Mouse (Mus musculus): ENCODE data around the gene Zc3h12c. TPM values are rescaled to one million over a fixed set of nuclear protein-coding genes. Genes with fewer than 3 reads are reported as not detected.
"Not testable (repeated sequence)": the region's sequence is repeated elsewhere in the genome, so short reads cannot be mapped to it uniquely, and the experiment has no call there.

Gene Zc3h12c
- polyA plus RNA-seq, 1 experiment = 44.8 TPM

DNA sequence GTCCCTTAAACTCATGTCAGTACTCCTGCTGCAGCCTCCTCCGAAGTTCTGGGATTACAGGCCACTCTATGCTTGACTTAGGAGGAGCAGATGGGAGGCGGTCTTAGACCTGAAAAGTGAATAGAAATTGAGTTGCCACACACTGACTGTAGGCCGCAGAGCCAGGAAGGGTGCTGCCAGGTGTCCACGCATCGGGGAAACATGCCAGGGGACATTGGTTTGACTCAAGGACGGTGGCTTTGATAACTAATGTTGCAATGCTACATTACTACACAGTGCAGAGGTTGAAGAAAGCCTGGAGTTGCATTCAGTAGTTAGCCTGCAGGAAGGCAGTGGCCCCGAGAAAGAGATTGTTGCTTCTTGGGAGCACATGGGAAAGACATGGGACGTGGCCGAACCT is 76.6 kb downstream of the Zc3h12c start:
- no peak for TF ChIP-seq CTCF (IDR thresholded peaks at IDR 0.05; ENCODE audit: insufficient read depth, low read depth, low read length)
- TF ChIP-seq POLR2A (IDR thresholded peaks at IDR 0.05; ENCODE audit: insufficient read depth, low read depth, low read length) = no peak
- WGBS = 93% methylated on average over 9 of the region's 9 CpGs
- no peak overlapping the region for H3K27ac ChIP-seq (ENCODE audit: insufficient read depth, low read depth, low read length)

DNA sequence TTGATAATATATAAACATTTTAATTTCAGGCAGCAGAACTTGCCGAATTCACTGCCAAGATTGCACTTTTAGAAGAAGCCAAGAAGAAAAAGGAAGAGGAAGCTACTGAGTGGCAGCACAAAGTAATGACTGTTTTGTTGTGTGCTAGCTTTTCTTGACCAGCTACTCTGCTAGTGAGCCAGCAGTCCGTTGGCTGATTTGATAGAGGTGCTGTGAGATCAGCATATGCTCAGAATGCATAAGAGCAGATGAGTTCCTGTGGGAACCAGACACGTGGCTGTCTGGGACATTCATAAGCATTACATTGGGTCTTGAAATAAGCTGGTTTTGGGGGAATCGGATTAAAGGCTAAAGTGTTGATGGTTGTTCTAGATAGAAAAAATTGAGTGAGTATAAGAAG is 86.0 kb downstream of the Zc3h12c start:
- 67% methylated on average over 4 of the region's 4 CpGs for WGBS
- Histone ChIP-seq H3K4me3 (ENCODE audit: insufficient read depth, low read depth, low read length) (no peak overlapping the region), H3K4me1 (ENCODE audit: control insufficient read depth, insufficient read depth, low read length) (no peaks in the 10 kb centered on the region), H3K27ac (ENCODE audit: insufficient read depth, low read depth, low read length) (no peak overlapping the region)
- TF ChIP-seq POLR2A (IDR thresholded peaks at IDR 0.05; ENCODE audit: insufficient read depth, low read depth, low read length) (no peak), CTCF (IDR thresholded peaks at IDR 0.05; ENCODE audit: insufficient read depth, low read depth, low read length) (no peak)

More for the DNA sequence above, 76.6 kb downstream of the Zc3h12c start:
- no peak overlapping the region for H3K4me3 ChIP-seq (ENCODE audit: insufficient read depth, low read depth, low read length)
- H3K4me1 ChIP-seq (ENCODE audit: control insufficient read depth, insufficient read depth, low read length) = no peaks in the 10 kb centered on the region

DNA sequence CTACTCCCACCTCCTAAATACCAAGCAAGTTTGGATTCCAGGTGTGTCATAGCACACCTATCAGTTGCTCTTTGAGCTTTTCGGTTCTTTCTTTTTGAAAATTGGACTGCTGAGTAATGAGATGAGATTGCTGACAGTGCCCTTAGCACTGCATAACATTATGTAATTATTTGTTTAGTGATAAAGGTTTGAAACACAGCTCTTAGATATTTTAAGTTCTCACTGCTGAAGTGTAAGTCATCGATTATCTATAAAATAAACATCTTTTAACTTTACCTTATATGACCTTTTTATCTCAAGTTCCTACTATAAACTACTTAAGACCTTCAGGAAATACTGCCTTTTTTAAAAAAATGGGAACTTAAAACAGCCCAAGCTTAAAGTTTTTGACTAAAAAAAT is 86.4 kb downstream of the Zc3h12c start:
- no peak overlapping the region for H3K4me3 ChIP-seq (ENCODE audit: insufficient read depth, low read depth, low read length)
- H3K4me1 ChIP-seq (ENCODE audit: control insufficient read depth, insufficient read depth, low read length) = no peaks in the 10 kb centered on the region
- TF ChIP-seq POLR2A (IDR thresholded peaks at IDR 0.05; ENCODE audit: insufficient read depth, low read depth, low read length) (no peak), CTCF (IDR thresholded peaks at IDR 0.05; ENCODE audit: insufficient read depth, low read depth, low read length) (no peak)
- 75% methylated on average over 2 of the region's 2 CpGs for WGBS
- no peak overlapping the region for H3K27ac ChIP-seq (ENCODE audit: insufficient read depth, low read depth, low read length)

DNA sequence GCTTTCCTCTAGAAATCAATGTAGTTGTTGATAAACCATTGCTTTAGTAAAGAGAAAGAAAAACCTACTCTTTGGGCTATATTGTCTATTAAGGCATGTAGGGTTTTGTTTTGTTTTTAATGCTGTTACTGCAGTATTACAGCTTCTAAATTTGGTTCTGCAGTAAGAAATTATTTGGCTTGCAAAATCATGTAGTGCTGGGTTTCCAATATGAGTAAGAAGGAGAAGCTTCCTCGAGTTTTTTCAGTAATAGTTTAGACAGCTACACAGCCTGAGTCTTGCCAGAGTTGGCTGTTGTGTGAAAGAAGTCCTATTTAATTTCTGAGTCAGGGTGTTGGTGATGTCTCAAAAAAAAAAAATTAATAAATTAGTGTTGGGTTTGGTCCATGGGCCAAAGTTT is 90.7 kb downstream of the Zc3h12c start:
- TF ChIP-seq CTCF (IDR thresholded peaks at IDR 0.05; ENCODE audit: insufficient read depth, low read depth, low read length) = no peak
- no peak for TF ChIP-seq POLR2A (IDR thresholded peaks at IDR 0.05; ENCODE audit: insufficient read depth, low read depth, low read length)
- Histone ChIP-seq H3K4me3 (ENCODE audit: insufficient read depth, low read depth, low read length) (no peak overlapping the region), H3K4me1 (ENCODE audit: control insufficient read depth, insufficient read depth, low read length) (no peaks in the 10 kb centered on the region), H3K27ac (ENCODE audit: insufficient read depth, low read depth, low read length) (no peak overlapping the region)
- 61% methylated on average over 1 of the region's 1 CpGs for WGBS

DNA sequence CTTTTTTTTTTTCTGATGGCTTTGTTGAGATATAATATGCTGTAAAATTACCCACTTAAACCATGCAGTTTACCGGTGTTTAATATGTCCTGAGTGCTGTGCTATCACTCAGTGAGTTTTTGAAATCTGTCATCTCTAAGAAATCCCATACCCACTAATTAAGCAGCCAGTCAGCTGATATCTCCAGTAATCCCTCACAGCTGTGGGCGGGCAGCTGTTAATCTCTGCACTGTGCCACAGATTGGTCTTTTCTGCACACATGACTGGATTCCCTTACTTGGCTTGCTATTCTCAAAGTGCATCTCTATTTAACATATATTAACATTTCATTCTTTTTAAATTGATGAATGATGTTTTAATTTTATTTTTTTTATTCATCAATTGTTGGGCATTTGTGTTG is 92.3 kb downstream of the Zc3h12c start:
- no peak overlapping the region for H3K27ac ChIP-seq (ENCODE audit: insufficient read depth, low read depth, low read length)
- TF ChIP-seq CTCF (IDR thresholded peaks at IDR 0.05; ENCODE audit: insufficient read depth, low read depth, low read length) = no peak
- no peak for TF ChIP-seq POLR2A (IDR thresholded peaks at IDR 0.05; ENCODE audit: insufficient read depth, low read depth, low read length)
- H3K4me1 ChIP-seq (ENCODE audit: control insufficient read depth, insufficient read depth, low read length) = no peaks in the 10 kb centered on the region
- no peak overlapping the region for H3K4me3 ChIP-seq (ENCODE audit: insufficient read depth, low read depth, low read length)
- WGBS = 91% methylated on average over 2 of the region's 2 CpGs

DNA sequence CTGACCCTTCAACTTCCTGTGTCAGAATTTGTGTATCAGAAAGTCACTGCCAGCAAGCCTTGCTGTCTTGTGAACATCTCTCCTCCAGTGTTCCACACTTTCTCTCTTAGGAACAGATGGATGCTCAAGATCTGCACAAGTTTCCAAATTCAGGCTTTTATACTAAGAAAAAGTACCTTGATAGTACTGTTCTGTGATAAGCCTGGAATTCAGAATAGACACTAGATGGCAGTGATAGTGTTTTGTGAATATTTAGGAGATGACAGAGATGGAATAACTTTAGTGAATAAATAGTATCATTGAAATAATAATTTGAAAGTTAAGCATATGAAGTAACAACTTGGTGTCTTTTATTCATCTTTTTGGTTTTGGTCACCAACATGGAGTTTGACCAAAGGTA is 96.2 kb downstream of the Zc3h12c start:
- no peak for TF ChIP-seq POLR2A (IDR thresholded peaks at IDR 0.05; ENCODE audit: insufficient read depth, low read depth, low read length)
- no peak for TF ChIP-seq CTCF (IDR thresholded peaks at IDR 0.05; ENCODE audit: insufficient read depth, low read depth, low read length)

DNA sequence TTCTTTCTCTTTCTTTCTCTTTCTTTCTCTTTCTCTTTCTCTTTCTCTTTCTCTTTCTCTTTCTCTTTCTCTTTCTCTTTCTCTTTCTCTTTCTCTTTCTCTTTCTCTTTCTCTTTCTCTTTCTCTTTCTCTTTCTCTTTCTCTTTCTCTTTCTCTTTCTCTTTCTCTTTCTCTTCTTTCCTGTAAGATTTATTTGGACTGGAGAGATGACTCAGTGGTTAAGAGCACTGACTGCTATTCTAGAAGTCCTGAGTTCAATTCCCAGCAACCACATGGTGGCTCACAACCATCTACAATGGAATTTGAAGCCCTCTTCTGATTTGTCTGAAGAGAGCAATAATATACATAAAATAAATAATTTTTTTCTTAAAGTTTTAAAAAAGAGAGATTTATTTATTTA is 97.0 kb downstream of the Zc3h12c start:
- not testable (repeated sequence) for H3K4me1 ChIP-seq (ENCODE audit: control insufficient read depth, insufficient read depth, low read length); H3K27ac ChIP-seq (ENCODE audit: insufficient read depth, low read depth, low read length); H3K4me3 ChIP-seq (ENCODE audit: insufficient read depth, low read depth, low read length)

More for the DNA sequence above, 96.2 kb downstream of the Zc3h12c start:
- Histone ChIP-seq H3K27ac (ENCODE audit: insufficient read depth, low read depth, low read length) (no peak overlapping the region), H3K4me1 (ENCODE audit: control insufficient read depth, insufficient read depth, low read length) (no peaks in the 10 kb centered on the region), H3K4me3 (ENCODE audit: insufficient read depth, low read depth, low read length) (no peak overlapping the region)

DNA sequence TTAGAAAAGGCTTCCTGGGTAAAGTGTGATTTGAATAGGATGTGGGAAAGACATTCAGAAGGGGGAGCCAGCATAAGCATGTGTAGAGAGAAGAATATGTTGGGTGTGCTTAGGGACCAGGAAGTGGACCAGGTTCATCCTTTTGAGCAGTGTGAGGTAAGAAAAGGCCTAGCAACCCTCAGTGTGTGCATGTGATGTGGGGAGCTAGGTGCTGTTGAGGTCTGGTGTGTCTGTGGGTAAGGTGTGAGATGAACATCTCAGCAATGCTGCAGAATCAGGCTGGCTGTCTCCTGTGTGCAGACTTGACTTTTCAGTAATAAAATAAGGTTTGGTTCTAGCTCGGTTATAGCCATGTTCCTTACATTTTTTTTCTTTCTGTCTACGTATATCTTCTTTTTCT is 98.3 kb downstream of the Zc3h12c start:
- no peak overlapping the region for H3K27ac ChIP-seq (ENCODE audit: insufficient read depth, low read depth, low read length)

More for the DNA sequence above, 98.3 kb downstream of the Zc3h12c start:
- no peak for TF ChIP-seq CTCF (IDR thresholded peaks at IDR 0.05; ENCODE audit: insufficient read depth, low read depth, low read length)
- TF ChIP-seq POLR2A (IDR thresholded peaks at IDR 0.05; ENCODE audit: insufficient read depth, low read depth, low read length) = no peak
- 97% methylated on average over 2 of the region's 2 CpGs for WGBS
- Histone ChIP-seq H3K4me3 (ENCODE audit: insufficient read depth, low read depth, low read length) (no peak overlapping the region), H3K4me1 (ENCODE audit: control insufficient read depth, insufficient read depth, low read length) (no peaks in the 10 kb centered on the region)

Other genes with a start within 250 kb of the Zc3h12c start
- gene Fdx1, start 205.0 kb downstream of the Zc3h12c start, polyA plus RNA-seq (2012; ENCODE audit: insufficient read depth, insufficient read length, low replicate concordance, missing spikeins) = not detected in 2 replicates
- 148 TPM in 1 of 2 replicates, not detected in the other for gene Rdx, start 121.4 kb downstream of the Zc3h12c start, polyA plus RNA-seq (2012; ENCODE audit: insufficient read depth, insufficient read length, low replicate concordance, missing spikeins)

Measured in olfactory bulb, adult 2 months (tissue).